Mouse (Mus musculus) MEL (cell line): ENCODE results near the gene Prkag1. TPM values are rescaled to one million over a fixed set of nuclear protein-coding genes. Genes with fewer than 3 reads are reported as not detected.

Experiments used
- DNase-seq: peaks from one replicate; pipeline ENCODE4 v3.0.0; 2011; ENCODE audit warnings: low read depth, low spot score
- H3K27ac ChIP-seq: 2 replicates; pipeline ENCODE4 v1.5.1; 2012; ENCODE audit warnings: low read depth, mild to moderate bottlenecking, control low read depth, low read length, moderate library complexity; ENCODE audit not compliant: control insufficient read depth
- H3K27me3 ChIP-seq, 2 experiments: fragments of 150-350 bp in 1 of 2; sonication (generic) in 1 of 2; 2 replicates each; pipeline ENCODE4 v1.6.1; 2012; ENCODE audit warnings: low read length in 2 of 2, mild to moderate bottlenecking in 2 of 2, improper control_type of control experiment in 1 of 2, moderate library complexity in 1 of 2; ENCODE audit not compliant: insufficient read depth in 2 of 2, control insufficient read depth in 1 of 2
- H3K36me3 ChIP-seq, 2 experiments: 2 replicates each; pipeline ENCODE4 v1.6.1; 2012 to 2014; ENCODE audit warnings: low read length in 2 of 2, improper control_type of control experiment in 1 of 2, inconsistent platforms in 1 of 2, mild to moderate bottlenecking in 1 of 2; ENCODE audit not compliant: insufficient read depth in 2 of 2, control insufficient read depth in 1 of 2
- H3K4me1 ChIP-seq, 2 experiments: fragments of 150-350 bp in 1 of 2; sonication (generic) in 1 of 2; 2 replicates each; pipeline ENCODE4 v1.6.1; 2012; ENCODE audit warnings: low read length in 2 of 2, improper control_type of control experiment in 1 of 2, mild to moderate bottlenecking in 1 of 2; ENCODE audit not compliant: insufficient read depth in 2 of 2, control insufficient read depth in 1 of 2
- H3K4me3 ChIP-seq, 2 experiments: fragments of 150-350 bp in 1 of 2; sonication (generic) in 1 of 2; 2 replicates each; pipeline ENCODE4 v1.5.1; 2012; ENCODE audit warnings: low read depth in 2 of 2, low read length in 2 of 2, mild to moderate bottlenecking in 2 of 2, moderate library complexity in 2 of 2, control low read depth in 1 of 2, improper control_type of control experiment in 1 of 2; ENCODE audit not compliant: control insufficient read depth in 1 of 2, insufficient read depth in 1 of 2
- H3K79me2 ChIP-seq: 2 replicates; pipeline ENCODE4 v1.6.1; 2012; ENCODE audit warnings: mild to moderate bottlenecking, low read length, moderate library complexity; ENCODE audit not compliant: control insufficient read depth, poor library complexity, insufficient read depth
- H3K9ac ChIP-seq: 2 replicates; pipeline ENCODE4 v1.6.1; 2012; ENCODE audit warnings: low read depth, mild to moderate bottlenecking, control low read depth, low read length, moderate library complexity; ENCODE audit not compliant: control insufficient read depth, poor library complexity, severe bottlenecking
- H3K9me3 ChIP-seq: fragments of 150-350 bp; sonication (generic); replicated peaks from 2 replicates; pipeline ENCODE4 v1.6.1; 2012; ENCODE audit warnings: mild to moderate bottlenecking, low read length, improper control_type of control experiment, moderate library complexity; ENCODE audit not compliant: insufficient read depth
- BHLHE40 ChIP-seq: IDR thresholded peaks from 2 replicates; pipeline ENCODE4 v1.6.1; 2012; ENCODE audit warnings: low read depth, mild to moderate bottlenecking, inconsistent platforms, low read length, improper control_type of control experiment, borderline replicate concordance
- CTCF ChIP-seq, 3 experiments: IDR thresholded peaks in 2 of 3; conservative IDR thresholded peaks in 1 of 3; 2 replicates each; pipeline ENCODE4 v1.5.1; 2011 to 2012; ENCODE audit warnings: low read length in 3 of 3, low read depth in 2 of 3, mild to moderate bottlenecking in 2 of 3, improper control_type of control experiment in 1 of 3, inconsistent platforms in 1 of 3, mixed read lengths in 1 of 3, moderate library complexity in 1 of 3; ENCODE audit not compliant: control insufficient read depth in 1 of 3, insufficient read depth in 1 of 3, poor library complexity in 1 of 3, severe bottlenecking in 1 of 3
- E2F4 ChIP-seq: IDR thresholded peaks from 2 replicates; pipeline ENCODE4 v1.6.1; 2011; ENCODE audit warnings: low read depth, low read length, improper control_type of control experiment, borderline replicate concordance
- ELF1 ChIP-seq: IDR thresholded peaks from 2 replicates; pipeline ENCODE4 v1.6.1; 2014; ENCODE audit warnings: low read depth, mild to moderate bottlenecking, inconsistent platforms, low read length, improper control_type of control experiment, moderate library complexity
- EP300 ChIP-seq, 2 experiments: IDR thresholded peaks; 2 replicates each; pipeline ENCODE4 v1.6.1; 2011; ENCODE audit warnings: improper control_type of control experiment in 2 of 2, low read length in 2 of 2, low read depth in 1 of 2, mild to moderate bottlenecking in 1 of 2
- ETS1 ChIP-seq: IDR thresholded peaks from 2 replicates; pipeline ENCODE4 v1.6.1; 2012; ENCODE audit warnings: low read depth, mild to moderate bottlenecking, inconsistent platforms, low read length, improper control_type of control experiment, moderate library complexity
- GABPA ChIP-seq: IDR thresholded peaks from 2 replicates; pipeline ENCODE4 v1.6.1; 2012; ENCODE audit warnings: low read depth, mild to moderate bottlenecking, inconsistent platforms, low read length, improper control_type of control experiment, moderate library complexity
- MAZ ChIP-seq: IDR thresholded peaks from 2 replicates; pipeline ENCODE4 v1.6.1; 2012; ENCODE audit warnings: low read depth, mild to moderate bottlenecking, inconsistent platforms, low read length, improper control_type of control experiment
- MEF2A ChIP-seq: IDR thresholded peaks from 2 replicates; pipeline ENCODE4 v1.6.1; 2014; ENCODE audit warnings: low read depth, mild to moderate bottlenecking, inconsistent platforms, low read length, improper control_type of control experiment; ENCODE audit not compliant: poor library complexity, insufficient replicate concordance, severe bottlenecking; ENCODE audit errors: extremely low read depth
- MYB ChIP-seq: IDR thresholded peaks from 2 replicates; pipeline ENCODE4 v1.6.1; 2011; ENCODE audit warnings: mild to moderate bottlenecking, low read depth, low read length, improper control_type of control experiment
- POLR2AphosphoS5 ChIP-seq: IDR thresholded peaks from 2 replicates; pipeline ENCODE4 v1.6.1; 2012; ENCODE audit warnings: low read depth, borderline replicate concordance, mild to moderate bottlenecking, inconsistent platforms, low read length, moderate library complexity, mixed read lengths
- RAD21 ChIP-seq: IDR thresholded peaks from 2 replicates; pipeline ENCODE4 v1.6.1; 2011; ENCODE audit warnings: mild to moderate bottlenecking, low read depth, low read length, improper control_type of control experiment
- TAL1 ChIP-seq: IDR thresholded peaks from 2 replicates; pipeline ENCODE4 v1.6.1; 2012; ENCODE audit warnings: mild to moderate bottlenecking, inconsistent platforms, low read length, moderate library complexity, mixed read lengths
- TCF12 ChIP-seq: IDR thresholded peaks from 2 replicates; pipeline ENCODE4 v1.6.1; 2014; ENCODE audit warnings: low read depth, mild to moderate bottlenecking, inconsistent platforms, low read length, improper control_type of control experiment, moderate library complexity
- UBTF ChIP-seq: IDR thresholded peaks from 2 replicates; pipeline ENCODE4 v1.6.1; 2012; ENCODE audit warnings: low read depth, mild to moderate bottlenecking, inconsistent platforms, low read length, improper control_type of control experiment, moderate library complexity, borderline replicate concordance; ENCODE audit not compliant: insufficient read depth
- USF1 ChIP-seq: IDR thresholded peaks from 2 replicates; pipeline ENCODE4 v1.6.1; 2014; ENCODE audit warnings: low read depth, mild to moderate bottlenecking, inconsistent platforms, low read length, improper control_type of control experiment, moderate library complexity
- ZKSCAN1 ChIP-seq: IDR thresholded peaks from 2 replicates; pipeline ENCODE4 v1.6.1; 2012; ENCODE audit warnings: low read depth, mild to moderate bottlenecking, inconsistent platforms, low read length, improper control_type of control experiment, moderate library complexity
- ZMIZ1 ChIP-seq: IDR thresholded peaks from 2 replicates; pipeline ENCODE4 v1.6.1; 2012; ENCODE audit warnings: low read depth, mild to moderate bottlenecking, inconsistent platforms, low read length, improper control_type of control experiment, moderate library complexity
- ZNF384 ChIP-seq: IDR thresholded peaks from 2 replicates; pipeline ENCODE4 v1.6.1; 2012; ENCODE audit warnings: low read depth, mild to moderate bottlenecking, inconsistent platforms, low read length, improper control_type of control experiment
- polyA plus RNA-seq, 2 experiments: library from polyadenylated mRNA; stranded (reverse) in 1 of 2; unstranded in 1 of 2; fragments of >175 nt in 1 of 2; fragments of >200 nt in 1 of 2; gene quantifications; 2 replicates each; pipeline versions ENCODE4 v1.2.1 to v1.2.4; 2012; ENCODE audit warnings: low replicate concordance in 2 of 2, low read depth in 1 of 2; ENCODE audit not compliant: insufficient read length in 2 of 2, insufficient read depth in 1 of 2, missing spikeins in 1 of 2
- total RNA-seq: library from RNA; depleted of rRNA; stranded (reverse); fragments of 300-350 nt; gene quantifications from 2 replicates; pipeline ENCODE4 v1.2.3, GENCODE M21; 2012

Gene Prkag1
- total and polyA plus RNA-seq, 3 experiments, result 122 to 348 (median 141) TPM

DNA sequence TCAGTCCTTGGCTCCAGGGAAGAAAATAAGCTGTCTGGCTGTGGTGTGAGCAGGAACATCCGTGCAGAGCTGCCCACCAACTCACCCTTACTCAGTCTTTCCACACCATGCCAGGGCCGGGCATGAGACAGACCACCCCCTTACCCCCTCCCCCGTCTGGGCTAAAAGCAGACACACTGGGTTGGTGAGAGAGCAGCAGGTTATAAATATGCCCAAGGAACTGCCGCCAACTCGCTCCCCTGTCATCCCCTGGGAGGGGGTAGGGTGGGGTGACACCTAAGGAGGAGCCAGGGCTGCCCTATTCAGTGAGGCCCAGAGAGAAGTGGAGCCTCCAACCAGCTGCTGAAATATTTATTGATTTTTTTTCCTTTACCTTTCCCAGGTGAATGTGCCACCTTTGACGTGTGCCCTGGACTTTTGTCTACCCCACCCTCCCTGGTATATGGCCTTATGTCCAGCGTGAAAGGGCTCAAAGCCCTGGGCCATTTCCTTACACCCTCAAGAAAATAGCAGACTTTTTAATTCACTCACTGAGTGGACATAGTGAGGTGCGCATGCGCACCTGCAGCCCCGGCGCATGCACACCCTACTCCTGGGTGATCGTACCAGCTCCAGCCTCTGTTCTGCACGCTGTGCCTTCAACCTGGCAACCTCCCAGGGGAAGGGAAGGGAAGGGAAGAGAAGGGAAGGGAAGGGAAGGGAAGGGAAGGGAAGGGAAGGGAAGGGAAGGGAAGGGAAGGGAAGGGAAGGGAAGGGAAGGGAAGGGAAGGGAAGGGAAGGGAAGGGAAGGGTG is 34.3 kb downstream of the Prkag1 start:
- Histone ChIP-seq H3K9me3 (no peaks in the 10 kb centered on the region), H3K4me1 (0 out of 4 replicates have a peak, but pooled peaks cover 0 to 1% of the 10 kb centered on the region in 2 experiments)
- TF ChIP-seq UBTF (no peak), GABPA (no peak), ZMIZ1 (no peak), ELF1 (no peak), USF1 (no peak), MAZ (no peak), E2F4 (no peak), MEF2A (no peak), ZNF384 (no peak), TAL1 (no peak), EP300 (IDR thresholded peaks at IDR 0.05; ENCODE audit: low read depth in 1 of 2, low read length in 2 of 2) (no peak), RAD21 (no peak), MYB (no peak), BHLHE40 (no peak), TCF12 (no peak), POLR2AphosphoS5 (no peak), ZKSCAN1 (no peak), ETS1 (no peak), CTCF (IDR thresholded peaks at IDR 0.05 in 2 of 3, conservative IDR thresholded peaks at IDR 0.05 in 1 of 3; ENCODE audit: control insufficient read depth in 1 of 3, insufficient read depth in 1 of 3, low read depth in 2 of 3, low read length in 3 of 3, poor library complexity in 1 of 3, severe bottlenecking in 1 of 3) (no peak)
- TF ChIP-seq, all 39 proteins: peak for 0
- Histone ChIP-seq H3K9ac (no peak overlapping the region), H3K27me3 (no peaks in the 10 kb centered on the region; a peak in 1 of 4 replicates), H3K27ac (no peak overlapping the region), H3K79me2 (no peaks in the 10 kb centered on the region), H3K4me3 (no peak overlapping the region), H3K36me3 (no peaks in the 10 kb centered on the region)
- no peak for DNase-seq
